Mouse (Mus musculus) A20 (cell line): ENCODE measurements at regions not wholly inside any gene's neighbourhood (a gene's known extent, or its start where the extent isn't known, plus 50 kb on each side); places are given as distances from the start of the nearest gene placed in this dataset.
"Not testable (repeated sequence)": the region's sequence is repeated elsewhere in the genome, so short reads cannot be mapped to it uniquely, and the experiment has no call there.

Experiments
- DNase-seq: peaks from one replicate; pipeline ENCODE4 v3.0.0-alpha.2; 2011; ENCODE audit warnings: low read depth, low spot score

DNA sequence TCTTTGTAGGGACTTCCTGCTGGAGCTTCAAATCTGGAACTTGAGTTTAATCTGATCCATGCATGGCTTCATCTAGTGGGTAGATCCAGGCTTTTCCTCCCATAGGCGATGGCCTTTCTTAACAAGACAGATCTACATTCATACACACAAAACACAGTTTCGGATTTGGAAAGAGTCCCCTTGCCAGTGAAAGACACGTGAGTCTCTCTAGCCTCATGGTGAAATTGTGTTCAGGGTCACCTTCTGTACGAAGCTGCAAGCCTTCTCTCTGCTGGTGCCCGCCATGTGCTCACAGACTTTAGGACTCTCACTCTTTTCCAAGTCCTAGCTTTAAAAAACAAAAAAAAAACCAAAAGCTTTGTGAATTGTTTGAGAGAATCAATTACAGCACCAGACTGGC, 51.4 kb upstream of the Dlx2 start:
- DNase-seq, result no peak

- DNase-seq, result no peak
Observed at GRCm38 (mm10) chr2:71598368-71598767, 51.8 kb upstream of the Dlx2 start.

DNA sequence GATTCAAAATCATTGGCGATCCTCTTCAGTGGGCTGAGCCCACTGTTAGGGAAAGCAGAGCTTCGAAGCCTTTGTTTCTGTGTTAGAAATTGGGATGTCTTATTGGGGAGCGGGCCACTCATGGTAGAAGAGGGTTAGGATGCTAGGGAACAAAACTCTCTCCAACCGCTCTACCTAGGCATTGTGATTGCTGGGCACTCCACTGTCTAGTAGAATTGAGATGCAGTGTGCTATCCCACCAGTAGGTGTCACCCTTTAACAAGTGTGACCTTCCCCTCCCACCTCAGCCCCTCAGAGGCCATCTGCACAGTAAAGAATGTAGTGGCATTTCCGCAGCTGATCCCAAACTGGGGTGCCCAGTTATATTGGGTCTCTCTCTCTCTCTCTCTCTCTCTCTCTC, 52.2 kb upstream of the Dlx2 start:
- DNase-seq, result peak; percentile 79

GRCm38 (mm10) chr2:71600213-71600612, 53.7 kb upstream of the Dlx2 start:
- DNase-seq, result no peak

DNA sequence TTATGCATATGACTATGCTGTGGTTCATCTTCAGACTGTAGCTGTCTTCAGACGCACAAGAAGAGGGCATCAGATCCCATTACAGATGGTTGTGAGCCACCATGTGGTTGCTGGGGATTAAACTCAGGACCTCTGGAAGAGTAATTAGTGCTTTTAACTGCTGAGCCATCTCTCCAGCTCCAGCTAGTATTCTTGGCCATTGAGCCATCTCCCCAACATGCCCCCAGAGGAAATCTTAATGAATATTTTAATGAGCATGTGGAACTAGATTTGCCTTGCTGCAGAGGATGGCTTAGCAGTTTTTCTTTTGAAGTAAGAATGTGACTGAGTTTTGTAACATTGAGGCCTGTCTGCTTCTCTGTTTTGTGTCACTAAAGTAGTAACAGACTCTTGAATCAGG, 54.4 kb upstream of the Dlx2 start:
- DNase-seq, result no peak

DNA sequence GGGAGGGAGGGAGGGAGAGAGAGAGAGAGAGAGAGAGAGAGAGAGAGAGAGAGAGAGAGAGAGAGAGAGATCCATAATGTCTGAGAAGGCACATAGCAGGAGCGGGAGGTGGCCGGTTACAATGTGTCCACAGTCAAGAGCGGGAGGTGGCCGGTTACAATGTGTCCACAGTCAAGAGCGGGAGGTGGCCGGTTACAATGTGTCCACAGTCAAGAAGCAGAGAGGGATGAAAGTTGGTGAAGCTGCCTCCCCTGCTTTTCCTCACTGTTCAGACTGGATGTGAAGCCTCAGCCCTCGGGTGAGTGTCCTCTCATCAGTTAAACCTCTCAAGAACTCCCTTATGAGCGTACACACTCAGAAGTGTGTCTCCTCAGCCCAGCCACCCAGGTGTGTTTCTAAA, 57.2 kb upstream of the Dlx2 start:
- not testable (repeated sequence) for DNase-seq

- DNase-seq, result no peak
Observed at GRCm38 (mm10) chr2:71605606-71606005, 59.1 kb upstream of the Dlx2 start.

GRCm38 (mm10) chr2:71607087-71607502, 60.5 kb upstream of the Dlx2 start:
- no peak for DNase-seq

- DNase-seq, result no peak
Observed at GRCm38 (mm10) chr2:71613216-71613615, 66.7 kb upstream of the Dlx2 start.

DNA sequence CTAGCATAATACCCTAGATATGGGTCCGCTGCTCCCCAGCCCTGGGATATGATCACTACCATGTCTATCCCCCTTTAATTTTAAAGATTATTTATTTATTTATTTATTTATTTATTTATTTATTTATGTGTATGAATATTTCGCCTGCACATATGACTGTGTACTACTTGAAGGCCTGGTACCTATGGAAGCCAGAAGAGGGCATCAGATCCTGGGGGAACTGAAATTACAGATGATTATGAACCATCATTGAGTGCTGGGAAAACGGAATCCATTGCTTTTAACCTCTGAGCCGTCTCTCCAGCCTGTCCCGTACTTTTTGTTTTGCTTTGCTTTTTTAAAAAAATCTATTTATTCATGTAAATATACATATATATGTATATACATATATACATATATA, 70.0 kb upstream of the Dlx2 start:
- no peak for DNase-seq

GRCm38 (mm10) chr2:71621458-71621857, 74.9 kb upstream of the Dlx2 start:
- DNase-seq, result no peak

DNA sequence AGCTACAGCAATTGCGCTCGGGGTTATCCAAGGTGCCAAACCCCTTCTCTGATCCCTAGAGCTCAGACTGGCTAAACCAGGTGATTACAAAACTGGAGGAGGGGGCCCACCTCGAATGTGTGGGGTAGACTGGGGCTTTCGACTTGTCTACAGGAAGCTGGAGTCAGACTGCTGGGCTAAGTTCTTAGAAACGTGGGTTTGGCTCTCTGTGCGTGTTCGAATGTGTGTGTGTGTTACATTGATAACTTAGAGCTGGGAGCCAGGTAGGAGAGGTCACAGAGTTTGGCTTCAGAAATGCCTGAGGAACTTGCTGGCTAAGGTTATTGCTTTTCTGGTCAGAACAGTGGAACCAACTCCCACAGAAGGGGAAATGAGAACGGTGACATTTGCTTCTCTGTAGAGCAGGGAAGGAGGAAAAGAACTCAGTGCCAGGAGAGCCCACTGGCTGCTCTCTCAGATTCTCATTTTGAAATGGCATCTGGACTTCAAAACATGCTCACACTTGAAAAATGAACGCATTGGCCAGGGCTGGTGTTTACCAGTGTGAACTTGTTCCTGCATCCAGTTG, 76.1 kb upstream of the Dlx2 start:
- no peak for DNase-seq

- DNase-seq, result no peak
Observed at GRCm38 (mm10) chr2:71623134-71623533, 76.6 kb upstream of the Dlx2 start.

GRCm38 (mm10) chr2:71625298-71625902, 78.8 kb upstream of the Dlx2 start:
- no peak for DNase-seq

- no peak for DNase-seq
Observed at GRCm38 (mm10) chr2:71626404-71626803, 79.8 kb upstream of the Dlx2 start.

GRCm38 (mm10) chr2:71627097-71627755, 80.7 kb upstream of the Dlx2 start:
- peak; percentile 6 for DNase-seq

- no peak for DNase-seq
Observed at GRCm38 (mm10) chr2:71628821-71629220, 82.3 kb upstream of the Dlx2 start.

DNA sequence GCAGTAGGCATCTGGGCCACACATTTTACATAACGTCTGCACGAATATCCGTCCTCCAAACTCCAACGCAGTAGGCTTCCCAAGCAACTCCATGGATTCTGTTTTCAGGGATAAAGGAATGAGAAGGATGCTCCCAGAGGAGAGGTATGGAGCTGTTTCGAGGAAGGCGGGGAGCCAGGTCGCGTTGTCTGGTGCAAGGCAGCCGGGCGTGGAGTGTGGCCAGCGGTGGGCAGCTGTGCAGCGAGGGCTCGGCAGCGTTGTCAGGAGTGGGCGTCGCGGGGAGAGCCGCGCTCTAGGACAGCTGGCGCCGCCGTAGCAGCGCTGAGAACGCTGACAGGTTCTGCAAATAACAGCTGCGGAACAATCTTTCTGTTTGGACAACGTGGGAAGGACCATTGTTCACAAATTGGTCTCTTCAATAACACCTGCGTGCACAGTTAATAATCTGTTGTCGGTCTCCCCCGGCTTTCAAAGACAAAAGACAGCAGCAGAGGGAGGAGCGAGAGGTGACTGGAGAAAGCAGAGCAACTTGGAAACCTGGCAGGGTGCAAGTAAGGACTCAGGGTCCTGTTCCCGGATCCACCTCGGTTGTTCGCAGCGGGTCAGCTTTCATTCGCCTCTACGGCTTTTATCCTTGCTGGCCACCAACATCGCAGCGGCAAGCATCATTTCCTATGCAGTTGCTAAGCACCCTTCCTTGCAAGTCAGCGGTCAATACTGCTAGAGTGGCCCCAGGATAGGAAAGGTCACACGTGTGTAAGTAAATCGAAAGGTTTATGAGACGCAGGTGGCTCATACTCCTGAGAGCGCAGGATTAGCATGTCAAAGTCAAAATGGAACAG, 83.0 kb upstream of the Dlx2 start:
- DNase-seq, result no peak

DNA sequence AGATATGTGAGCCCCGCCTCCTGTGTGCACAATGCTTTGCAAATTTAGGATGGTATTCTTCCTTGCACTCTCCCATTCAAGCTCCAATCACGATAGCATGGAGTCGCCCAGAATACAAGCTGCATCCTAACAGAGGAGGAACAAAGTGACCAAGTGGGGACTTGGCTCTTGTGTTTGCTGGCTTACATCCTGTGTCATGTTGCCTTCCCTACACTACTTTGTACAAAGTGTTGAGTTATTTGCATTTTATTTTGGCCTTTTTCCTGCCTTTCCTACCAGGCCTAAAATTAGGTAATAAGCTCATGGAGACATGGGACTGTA, 83.5 kb upstream of the Dlx2 start:
- no peak for DNase-seq

DNA sequence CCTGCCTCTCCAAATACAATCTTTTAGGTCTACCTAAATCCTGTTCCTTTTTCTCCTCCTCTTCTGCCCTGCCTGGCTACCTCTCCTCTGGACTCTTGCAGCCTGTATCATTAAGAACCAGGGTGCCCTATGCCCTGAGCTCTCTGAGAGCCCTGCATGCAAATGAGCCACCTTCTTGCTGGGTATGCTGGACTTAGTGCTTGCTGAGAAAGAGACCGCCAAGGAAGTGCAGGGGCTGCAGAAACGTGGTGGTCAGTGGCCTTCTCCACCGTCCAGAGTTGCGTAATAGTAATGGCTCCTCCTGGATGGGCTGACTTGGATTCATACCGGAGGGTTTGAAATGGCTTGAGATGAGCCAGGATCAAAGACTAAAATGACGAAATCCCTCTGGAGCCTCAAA, 86.9 kb upstream of the Dlx2 start:
- DNase-seq, result no peak

DNA sequence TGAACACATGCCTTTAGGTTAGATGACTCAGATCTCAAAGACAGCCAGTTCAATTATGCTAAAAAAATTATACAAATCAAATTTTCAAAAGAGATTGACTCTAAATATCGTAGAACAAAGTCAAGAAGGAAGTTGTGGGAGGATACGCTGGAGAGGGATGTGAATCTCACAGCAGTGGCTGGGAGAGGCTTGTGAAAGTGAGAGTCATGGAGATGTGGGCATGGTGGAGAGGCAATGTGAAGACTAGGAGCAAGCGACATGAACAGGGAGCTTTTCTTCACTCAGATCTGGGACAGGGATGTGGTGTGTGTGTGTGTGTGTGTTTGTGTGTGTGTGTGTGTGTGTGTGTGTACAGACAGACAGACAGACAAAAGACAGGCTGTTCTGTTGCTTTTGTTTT, 87.9 kb upstream of the Dlx2 start:
- no peak for DNase-seq

DNA sequence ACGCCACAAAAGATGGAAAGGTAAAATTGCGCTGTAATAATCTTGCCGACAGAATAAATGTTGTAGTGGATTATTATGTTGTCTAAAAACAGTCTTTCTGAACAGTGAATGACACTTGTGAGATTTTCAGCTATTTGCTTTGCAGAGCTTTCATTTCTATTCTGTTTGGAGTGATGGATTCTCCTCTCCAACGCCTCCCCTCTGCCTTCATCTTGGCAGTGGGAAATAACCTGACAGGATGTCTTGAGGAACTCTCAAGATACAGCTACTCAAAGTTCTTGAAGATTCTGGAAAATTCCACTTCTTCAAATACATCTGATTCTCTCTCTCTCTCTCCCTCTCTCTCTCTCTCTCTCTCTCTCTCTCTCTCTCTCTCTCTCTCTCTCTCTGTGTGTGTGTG, 89.6 kb upstream of the Dlx2 start:
- DNase-seq, result no peak

DNA sequence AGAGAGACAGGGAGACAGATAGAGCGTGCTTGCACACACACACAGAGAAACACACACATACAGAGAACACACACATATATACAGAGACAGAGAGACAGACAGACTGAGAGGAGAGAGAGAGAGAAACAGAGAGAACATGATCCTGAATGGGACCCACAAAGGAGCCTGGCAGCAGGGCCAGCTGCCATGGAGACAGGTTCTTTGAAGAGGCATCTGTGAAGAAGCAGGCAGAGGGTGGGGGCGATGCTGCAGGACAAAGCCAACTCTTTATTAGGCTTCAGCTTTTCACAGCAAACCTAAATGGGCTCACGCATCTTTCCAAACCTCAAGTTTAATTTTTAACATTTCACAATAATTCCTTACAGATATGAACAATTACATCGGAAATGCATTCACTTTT, 90.0 kb upstream of the Dlx2 start:
- no peak for DNase-seq
